In genomic region chrX:109191436-109191835, GRCm38 (mm10) we compare ENCODE assay signal across 11 mouse cellular contexts. TPM values are rescaled to one million over a fixed set of nuclear protein-coding genes. Genes with fewer than 3 reads are reported as not detected.
DNase-seq lines count a peak whose midpoint lies in the region; ATAC-seq and TF ChIP-seq lines count a peak whose summit lies in the region.
"Had no signal": no experiment of that assay in that cellular context is flagged by ENCODE, and none has a peak within 500 bp of the region (broad histone marks: within the 10 kb centered on the region; RNA-seq: fewer than 3 reads in every experiment).

No protein-coding gene starts in this region.

- no peak overlapping the region for H3K9ac ChIP-seq in heart, embryonic 16.5 days (ENCODE audit: low read length)
- no peak overlapping the region for H3K9ac ChIP-seq in lung, embryonic 14.5 days
- H3K9ac ChIP-seq in stomach, postnatal 0 days (ENCODE audit: low read length), result no peak overlapping the region
- H3K9ac ChIP-seq: embryonic facial prominence, embryonic 15.5 days; hindbrain, embryonic 15.5 days; limb, embryonic 15.5 days had no signal

- no peak for TF ChIP-seq EP300 in stomach, postnatal 0 days (optimal IDR thresholded peaks at IDR 0.05)

- peak overlapping the region; percentile 83 for H3K27ac ChIP-seq in testis, adult 2 months (ENCODE audit: control insufficient read depth, insufficient read depth, low read depth, low read length)
- H3K27ac ChIP-seq in heart, embryonic 16.5 days (ENCODE audit: low read length), result peak overlapping the region; percentile 63
- H3K27ac ChIP-seq in lung, embryonic 14.5 days (ENCODE audit: low read depth), result peak overlapping the region; percentile 13; the same call in 1 of the 2 replicates
- H3K27ac ChIP-seq in stomach, postnatal 0 days (replicated peaks), result 0 out of 2 replicates have a peak overlapping the region, but pooled peaks have one; percentile 24
- no peak overlapping the region for H3K27ac ChIP-seq in limb, embryonic 10.5 days
- H3K27ac ChIP-seq in midbrain, embryonic 10.5 days (replicated peaks), result no peak overlapping the region
- H3K27ac ChIP-seq: embryonic facial prominence, embryonic 15.5 days; hindbrain, embryonic 15.5 days; limb, embryonic 15.5 days had no signal

- TF ChIP-seq CTCF in testis, adult 2 months (IDR thresholded peaks at IDR 0.05; ENCODE audit: control insufficient read depth, insufficient read depth, insufficient replicate concordance, low read depth, low read length), result no peak
- no peak for TF ChIP-seq CTCF in lung, embryonic 14.5 days (IDR thresholded peaks at IDR 0.05; ENCODE audit: low read depth)
- TF ChIP-seq CTCF in stomach, postnatal 0 days (IDR thresholded peaks at IDR 0.05; ENCODE audit: low read depth), result no peak

- H3K4me3 ChIP-seq in testis, adult 2 months (ENCODE audit: control insufficient read depth, low read depth, low read length), result peak overlapping the region; percentile 53
- H3K4me3 ChIP-seq in heart, embryonic 16.5 days (ENCODE audit: low read length), result no peak overlapping the region
- no peak overlapping the region for H3K4me3 ChIP-seq in lung, embryonic 14.5 days (ENCODE audit: low read depth, low read length)
- H3K4me3 ChIP-seq in stomach, postnatal 0 days (ENCODE audit: low read depth, low read length), result no peak overlapping the region
- H3K4me3 ChIP-seq in limb, embryonic 10.5 days, result no peak overlapping the region
- no peak overlapping the region for H3K4me3 ChIP-seq in midbrain, embryonic 10.5 days
- H3K4me3 ChIP-seq: embryonic facial prominence, embryonic 15.5 days; hindbrain, embryonic 15.5 days; limb, embryonic 15.5 days had no signal

- 0 out of 2 replicates have a peak, but pooled peaks have one; percentile 58 for ATAC-seq in heart, embryonic 16.5 days (replicated peaks; ENCODE audit: extremely low read depth, insufficient read depth, low FRiP score)
- peak; percentile 65; the same call in 1 of the 2 replicates for ATAC-seq in lung, embryonic 14.5 days (ENCODE audit: insufficient read depth)
- ATAC-seq in stomach, postnatal 0 days (ENCODE audit: low FRiP score, low TSS enrichment), result no peak

- H3K4me2 ChIP-seq in heart, embryonic 16.5 days (ENCODE audit: low read depth, low read length), result no peak overlapping the region
- no peak overlapping the region for H3K4me2 ChIP-seq in lung, embryonic 14.5 days
- H3K4me2 ChIP-seq in stomach, postnatal 0 days (replicated peaks; ENCODE audit: low read depth), result no peak overlapping the region
- H3K4me2 ChIP-seq: embryonic facial prominence, embryonic 15.5 days; hindbrain, embryonic 15.5 days; limb, embryonic 15.5 days had no signal

- no peaks in the 10 kb centered on the region for H3K4me1 ChIP-seq in testis, adult 2 months (ENCODE audit: control insufficient read depth, insufficient read depth, low read length)
- H3K4me1 ChIP-seq in heart, embryonic 16.5 days (ENCODE audit: control insufficient read depth, insufficient read depth, low read length), result no peaks in the 10 kb centered on the region
- H3K4me1 ChIP-seq in lung, embryonic 14.5 days (ENCODE audit: insufficient read depth), result no peaks in the 10 kb centered on the region
- no peaks in the 10 kb centered on the region for H3K4me1 ChIP-seq in stomach, postnatal 0 days (replicated peaks; ENCODE audit: control insufficient read depth, insufficient read depth)
- no peaks in the 10 kb centered on the region for H3K4me1 ChIP-seq in limb, embryonic 10.5 days
- no peaks in the 10 kb centered on the region for H3K4me1 ChIP-seq in midbrain, embryonic 10.5 days
- H3K4me1 ChIP-seq: embryonic facial prominence, embryonic 15.5 days; hindbrain, embryonic 15.5 days; limb, embryonic 15.5 days had no signal

- no peak for DNase-seq in testis, postnatal 10 days (ENCODE audit: low spot score)
- peak; percentile 22 for DNase-seq in lung, embryonic 14.5 days
- no peak for DNase-seq in stomach, postnatal 0 days (ENCODE audit: low spot score)
- no peak for DNase-seq in limb, embryonic 10.5 days (ENCODE audit: low spot score)
- DNase-seq in right cerebral cortex, postnatal 10 days (ENCODE audit: low spot score in 2 of 2), result no peak
- DNase-seq in midbrain, embryonic 10.5 days (ENCODE audit: low spot score), result no peak

- H3K36me3 ChIP-seq in testis, adult 2 months (ENCODE audit: control insufficient read depth, insufficient read depth, low read length), result no peaks in the 10 kb centered on the region
- no peaks in the 10 kb centered on the region for H3K36me3 ChIP-seq in heart, embryonic 16.5 days (ENCODE audit: control insufficient read depth, insufficient read depth)
- H3K36me3 ChIP-seq in lung, embryonic 14.5 days (ENCODE audit: insufficient read depth), result no peaks in the 10 kb centered on the region
- H3K36me3 ChIP-seq in stomach, postnatal 0 days (ENCODE audit: control insufficient read depth, insufficient read depth, low read length), result no peaks in the 10 kb centered on the region
- H3K36me3 ChIP-seq in limb, embryonic 10.5 days, result no peaks in the 10 kb centered on the region
- no peaks in the 10 kb centered on the region for H3K36me3 ChIP-seq in midbrain, embryonic 10.5 days
- H3K36me3 ChIP-seq: embryonic facial prominence, embryonic 15.5 days; hindbrain, embryonic 15.5 days; limb, embryonic 15.5 days had no signal

- no peak for TF ChIP-seq POLR2A in testis, adult 2 months (IDR thresholded peaks at IDR 0.05; ENCODE audit: control insufficient read depth, low read depth, low read length)

- WGBS in heart, embryonic 16.5 days, result 58% methylated on average over 4 of the region's 4 CpGs
- WGBS in lung, embryonic 14.5 days, result 50% methylated on average over 4 of the region's 4 CpGs
- 52% methylated on average over 4 of the region's 4 CpGs for WGBS in stomach, postnatal 0 days
- 68% methylated on average over 4 of the region's 4 CpGs for WGBS in limb, embryonic 10.5 days
- WGBS in midbrain, embryonic 10.5 days, result 69% methylated on average over 4 of the region's 4 CpGs

- no peaks in the 10 kb centered on the region for H3K27me3 ChIP-seq in testis, adult 2 months (ENCODE audit: control insufficient read depth, insufficient read depth, low read length)
- H3K27me3 ChIP-seq in heart, embryonic 16.5 days (ENCODE audit: control insufficient read depth, insufficient read depth, low read length), result no peaks in the 10 kb centered on the region
- no peaks in the 10 kb centered on the region for H3K27me3 ChIP-seq in lung, embryonic 14.5 days (ENCODE audit: insufficient read depth, low read length)
- H3K27me3 ChIP-seq in stomach, postnatal 0 days (ENCODE audit: control insufficient read depth, insufficient read depth, low read length), result no peaks in the 10 kb centered on the region
- no peaks in the 10 kb centered on the region for H3K27me3 ChIP-seq in limb, embryonic 10.5 days (ENCODE audit: low read depth, poor library complexity, severe bottlenecking)
- no peaks in the 10 kb centered on the region for H3K27me3 ChIP-seq in midbrain, embryonic 10.5 days (ENCODE audit: low read depth, poor library complexity, severe bottlenecking)
- H3K27me3 ChIP-seq: embryonic facial prominence, embryonic 15.5 days; hindbrain, embryonic 15.5 days; limb, embryonic 15.5 days had no signal

- no peaks in the 10 kb centered on the region for H3K9me3 ChIP-seq in heart, embryonic 16.5 days (replicated peaks; ENCODE audit: control insufficient read depth, low read length)
- H3K9me3 ChIP-seq in lung, embryonic 14.5 days (ENCODE audit: low read depth, low read length), result no peaks in the 10 kb centered on the region
- no peaks in the 10 kb centered on the region for H3K9me3 ChIP-seq in stomach, postnatal 0 days (ENCODE audit: control insufficient read depth, low read length)
- H3K9me3 ChIP-seq in limb, embryonic 10.5 days (replicated peaks), result no peaks in the 10 kb centered on the region
- H3K9me3 ChIP-seq in midbrain, embryonic 10.5 days (replicated peaks), result no peaks in the 10 kb centered on the region
- H3K9me3 ChIP-seq: embryonic facial prominence, embryonic 15.5 days; hindbrain, embryonic 15.5 days; limb, embryonic 15.5 days had no signal

RNA-seq across cellular contexts. Expression of gene Gm6377, which starts 5.1 kb away (rescaled TPM):
- not detected in 2 replicates for polyA plus RNA-seq in testis, adult 2 months (2012; rRNA removed)
- polyA plus RNA-seq in heart, embryonic 16.5 days (2015; fragmentation: Nextera tagmentation; extraction: Ambion mirVana), result 0.08 TPM in 1 of 2 replicates, not detected in the other
- polyA plus RNA-seq in lung, embryonic 14.5 days (2014; fragmentation: Nextera tagmentation; extraction: Ambion mirVana), result 0.12 and 0.34 TPM in 2 replicates
- polyA plus RNA-seq in stomach, postnatal 0 days (2015; fragmentation: Nextera tagmentation; extraction: Ambion mirVana), result 0.08 TPM in 1 of 2 replicates, not detected in the other
- not detected in 2 replicates for polyA plus RNA-seq in limb, embryonic 10.5 days (2016; fragmentation: Nextera tagmentation; extraction: Ambion mirVana)
- polyA plus RNA-seq in midbrain, embryonic 10.5 days (2016; fragmentation: Nextera tagmentation; extraction: Ambion mirVana), result 0.06 and 0.15 TPM in 2 replicates

Comparison
In these comparisons a context has a peak if more than half of its experiments do, and no peak if none do; other contexts are left out.
1. H3K27ac ChIP-seq: peak in testis, adult 2 months (single experiment), heart, embryonic 16.5 days (single experiment), lung, embryonic 14.5 days (single experiment) and stomach, postnatal 0 days (single experiment); none in limb, embryonic 10.5 days (single experiment) and midbrain, embryonic 10.5 days (single experiment).